ENCODE assay signal across 9 mouse cellular contexts in genomic region chr16:18383756-18384155, GRCm38 (mm10). TPM values are rescaled to one million over a fixed set of nuclear protein-coding genes. Genes with fewer than 3 reads are reported as not detected.
DNase-seq lines count a peak whose midpoint lies in the region; ATAC-seq lines count a peak whose summit lies in the region.
"Had no signal": no experiment of that assay in that cellular context is flagged by ENCODE, and none has a peak within 500 bp of the region (broad histone marks: within the 10 kb centered on the region; RNA-seq: fewer than 3 reads in every experiment).

No protein-coding gene starts in this region.

- H3K4me2 ChIP-seq in neural tube, embryonic 11.5 days (ENCODE audit: low read depth), result no peak overlapping the region

- no peak overlapping the region for H3K4me3 ChIP-seq in heart, embryonic 10.5 days
- H3K4me3 ChIP-seq in neural tube, embryonic 11.5 days (ENCODE audit: low read depth, low read length), result no peak overlapping the region

- no peak for DNase-seq in heart, embryonic 10.5 days (ENCODE audit: low spot score)
- DNase-seq in heart, adult 11 months, result no peak
- DNase-seq in neural tube, embryonic 11.5 days (ENCODE audit: low spot score), result no peak
- no peak for DNase-seq in neural tube, embryonic 10.5 days (ENCODE audit: extremely low spot score, low spot score)
- DNase-seq in kidney, postnatal 14 days, result peak; percentile 79
- DNase-seq in B cell, adult 2 months, result no peak
- DNase-seq in thymus, postnatal 36 days, result no peak
- no peak for DNase-seq in left cerebral cortex, postnatal 36 days (ENCODE audit: low spot score in 2 of 2)

- no peaks in the 10 kb centered on the region for H3K9me3 ChIP-seq in heart, embryonic 10.5 days
- no peaks in the 10 kb centered on the region for H3K9me3 ChIP-seq in neural tube, embryonic 11.5 days (ENCODE audit: control insufficient read depth, low read length)

- peak overlapping the region; percentile 54 for H3K27ac ChIP-seq in heart, embryonic 10.5 days
- H3K27ac ChIP-seq in neural tube, embryonic 11.5 days (ENCODE audit: low read depth, low read length), result 0 out of 2 replicates have a peak overlapping the region, but pooled peaks have one; percentile 34

- H3K27me3 ChIP-seq in heart, embryonic 10.5 days (ENCODE audit: insufficient read depth, poor library complexity, severe bottlenecking), result no peaks in the 10 kb centered on the region
- no peaks in the 10 kb centered on the region for H3K27me3 ChIP-seq in neural tube, embryonic 11.5 days (ENCODE audit: control insufficient read depth, insufficient read depth, low read length)

- H3K9ac ChIP-seq in neural tube, embryonic 11.5 days (ENCODE audit: low read length), result peak overlapping the region; percentile 26; the same call in 1 of the 2 replicates

- ATAC-seq in neural tube, embryonic 11.5 days (ENCODE audit: insufficient read depth, low FRiP score, low TSS enrichment), result no peak
- ATAC-seq: CD4-positive, CD25-positive, alpha-beta regulatory T cell, adult 4 months had no signal

- peaks cover 55% of the 10 kb centered on the region for H3K4me1 ChIP-seq in heart, embryonic 10.5 days
- peaks cover 65% of the 10 kb centered on the region for H3K4me1 ChIP-seq in neural tube, embryonic 11.5 days (ENCODE audit: control insufficient read depth, insufficient read depth, low read length)

- intact Hi-C loops in left cerebral cortex, postnatal 36 days (cut with DNase I), result no loop called here

- WGBS in heart, embryonic 10.5 days, result 24% methylated on average over 3 of the region's 3 CpGs
- 3% methylated on average over 3 of the region's 3 CpGs for WGBS in neural tube, embryonic 11.5 days

- no peaks in the 10 kb centered on the region for H3K36me3 ChIP-seq in heart, embryonic 10.5 days
- no peaks in the 10 kb centered on the region for H3K36me3 ChIP-seq in neural tube, embryonic 11.5 days (ENCODE audit: control insufficient read depth, insufficient read depth, low read length)

RNA-seq across cellular contexts. Expression of gene Arvcf, which starts 35.8 kb away (rescaled TPM):
- 25.8 and 29.7 TPM in 2 replicates for polyA plus RNA-seq in heart, embryonic 10.5 days (2016; fragmentation: Nextera tagmentation; extraction: Ambion mirVana)
- 81.6 and 82.2 TPM in 2 replicates for polyA plus RNA-seq in neural tube, embryonic 11.5 days (2014; fragmentation: Nextera tagmentation; extraction: Ambion mirVana)
- 10 to 100 TPM; 36.6 to 48.0 TPM for total RNA-seq in left cerebral cortex, postnatal 36 days (2021)

RNA-seq across cellular contexts. Expression of gene Tango2, which starts 35.9 kb away (rescaled TPM):
- 51.3 and 62.1 TPM in 2 replicates for polyA plus RNA-seq in heart, embryonic 10.5 days (2016; fragmentation: Nextera tagmentation; extraction: Ambion mirVana)
- 43.4 and 49.8 TPM in 2 replicates for polyA plus RNA-seq in neural tube, embryonic 11.5 days (2014; fragmentation: Nextera tagmentation; extraction: Ambion mirVana)
- 100 to 1,000 TPM; 158 to 165 TPM for total RNA-seq in left cerebral cortex, postnatal 36 days (2021)

RNA-seq across cellular contexts. Expression of gene Txnrd2, which starts 42.4 kb away (rescaled TPM):
- polyA plus RNA-seq in heart, embryonic 10.5 days (2016; fragmentation: Nextera tagmentation; extraction: Ambion mirVana), result 40.1 and 47.7 TPM in 2 replicates
- 20.4 TPM in 2 replicates for polyA plus RNA-seq in neural tube, embryonic 11.5 days (2014; fragmentation: Nextera tagmentation; extraction: Ambion mirVana)
- 10 to 100 TPM; 21.7 TPM for total RNA-seq in left cerebral cortex, postnatal 36 days (2021)

RNA-seq across cellular contexts. Expression of gene Comt, which starts 42.9 kb away (rescaled TPM):
- polyA plus RNA-seq in heart, embryonic 10.5 days (2016; fragmentation: Nextera tagmentation; extraction: Ambion mirVana), result 83.5 and 102 TPM in 2 replicates
- polyA plus RNA-seq in neural tube, embryonic 11.5 days (2014; fragmentation: Nextera tagmentation; extraction: Ambion mirVana), result 60.8 and 64.0 TPM in 2 replicates
- total RNA-seq in left cerebral cortex, postnatal 36 days (2021), result 100 to 1,000 TPM in 1 of 2 experiments, 10 to 100 TPM in 1; 89.1 to 100 TPM
